10 mouse cellular contexts compared by ENCODE assay signal in genomic region chr6:99971376-99971775, GRCm38 (mm10).
DNase-seq lines count a peak whose midpoint lies in the region; ATAC-seq and TF ChIP-seq lines count a peak whose summit lies in the region.
"Had no signal": no experiment of that assay in that cellular context is flagged by ENCODE, and none has a peak within 500 bp of the region (broad histone marks: within the 10 kb centered on the region; RNA-seq: fewer than 3 reads in every experiment).

No protein-coding gene starts in this region.

- no peak for TF ChIP-seq POLR2A in kidney, adult 2 months (IDR thresholded peaks at IDR 0.05; ENCODE audit: low read depth, low read length)
- TF ChIP-seq POLR2A in thymus, adult 2 months (IDR thresholded peaks at IDR 0.05; ENCODE audit: control insufficient read depth, extremely low read depth, insufficient read depth, low read length, poor library complexity), result no peak

- DNase-seq in kidney, adult 2 months, result no peak
- DNase-seq in kidney, adult 9 months, result no peak
- peak; percentile 84 to 86 for DNase-seq in cerebellum, postnatal 14 days
- peak; percentile 26 to 35 for DNase-seq in left cerebral cortex, adult 2 months (ENCODE audit: extremely low spot score in 1 of 2, low spot score in 2 of 2)
- no peak for DNase-seq in thymus, adult 2 months
- no peak for DNase-seq in embryo, embryonic 11 days

- H3K9me3 ChIP-seq in heart, embryonic 12.5 days (replicated peaks), result no peaks in the 10 kb centered on the region
- H3K9me3 ChIP-seq: embryonic facial prominence, embryonic 15.5 days; limb, embryonic 13.5 days had no signal

- no peaks in the 10 kb centered on the region for H3K4me1 ChIP-seq in kidney, adult 2 months (ENCODE audit: control insufficient read depth, insufficient read depth, low read length)
- peaks cover 16% of the 10 kb centered on the region for H3K4me1 ChIP-seq in heart, embryonic 12.5 days (replicated peaks)
- H3K4me1 ChIP-seq in thymus, adult 2 months (replicated peaks; ENCODE audit: control insufficient read depth, insufficient read depth, low read length), result no peaks in the 10 kb centered on the region; the same call in 1 of the 2 replicates

- H3K4me2 ChIP-seq in heart, embryonic 12.5 days, result no peak overlapping the region
- H3K4me2 ChIP-seq: embryonic facial prominence, embryonic 15.5 days; limb, embryonic 13.5 days had no signal

- no peaks in the 10 kb centered on the region for H3K36me3 ChIP-seq in kidney, adult 2 months (ENCODE audit: control insufficient read depth, insufficient read depth, low read length)
- no peaks in the 10 kb centered on the region for H3K36me3 ChIP-seq in heart, embryonic 12.5 days
- no peaks in the 10 kb centered on the region for H3K36me3 ChIP-seq in thymus, adult 2 months (ENCODE audit: control insufficient read depth, insufficient read depth, low read length)
- H3K36me3 ChIP-seq: embryonic facial prominence, embryonic 15.5 days; limb, embryonic 13.5 days had no signal

- intact Hi-C loops in left cerebral cortex, adult 2 months (cut with DNase I), result no loop called here

- 0 out of 2 replicates have a peak, but pooled peaks have one; percentile 25 for ATAC-seq in heart, embryonic 12.5 days (ENCODE audit: insufficient number of reproducible peaks, low FRiP score)
- no peak for ATAC-seq in monocyte, adult 5-6 weeks (replicated peaks; ENCODE audit: insufficient number of reproducible peaks, low FRiP score, low TSS enrichment, poor library complexity, severe bottlenecking)

- 56% methylated on average over 9 of the region's 9 CpGs for WGBS in kidney, adult 2 months
- 41% methylated on average over 9 of the region's 9 CpGs for WGBS in heart, embryonic 12.5 days
- 88% methylated on average over 9 of the region's 9 CpGs for WGBS in thymus, adult 2 months

- H3K27me3 ChIP-seq in kidney, adult 2 months (replicated peaks; ENCODE audit: control insufficient read depth, insufficient read depth, low read length), result no peaks in the 10 kb centered on the region
- H3K27me3 ChIP-seq in heart, embryonic 12.5 days (replicated peaks), result peaks cover 40% of the 10 kb centered on the region
- no peaks in the 10 kb centered on the region for H3K27me3 ChIP-seq in thymus, adult 2 months (ENCODE audit: control insufficient read depth, insufficient read depth, low read length)

- TF ChIP-seq CTCF in kidney, adult 2 months (conservative IDR thresholded peaks at IDR 0.05; ENCODE audit: insufficient read depth, insufficient read length, low read depth, low read length), result 0 out of 2 replicates have a peak, but pooled peaks have one; percentile 13
- peak; percentile 12; the same call in 1 of the 2 replicates for TF ChIP-seq CTCF in left cerebral cortex, adult 2 months (IDR thresholded peaks at IDR 0.05)
- TF ChIP-seq CTCF in thymus, adult 2 months (IDR thresholded peaks at IDR 0.05; ENCODE audit: borderline replicate concordance, control insufficient read depth, extremely low read depth, insufficient read depth, low read length, poor library complexity), result no peak

- no peak overlapping the region for H3K9ac ChIP-seq in heart, embryonic 12.5 days
- H3K9ac ChIP-seq: embryonic facial prominence, embryonic 15.5 days; limb, embryonic 13.5 days had no signal

- H3K4me3 ChIP-seq in kidney, adult 2 months (ENCODE audit: insufficient read depth, low read depth, low read length), result no peak overlapping the region
- H3K4me3 ChIP-seq in heart, embryonic 12.5 days, result no peak overlapping the region
- H3K4me3 ChIP-seq in left cerebral cortex, adult 2 months, result no peak overlapping the region
- H3K4me3 ChIP-seq in thymus, adult 2 months (ENCODE audit: control insufficient read depth, insufficient read depth, low read length), result no peak overlapping the region
- H3K4me3 ChIP-seq: embryonic facial prominence, embryonic 15.5 days; limb, embryonic 13.5 days had no signal

- no peak overlapping the region for H3K27ac ChIP-seq in kidney, adult 2 months (ENCODE audit: insufficient read depth, low read depth, low read length)
- H3K27ac ChIP-seq in heart, embryonic 12.5 days (ENCODE audit: poor library complexity, severe bottlenecking), result no peak overlapping the region
- no peak overlapping the region for H3K27ac ChIP-seq in left cerebral cortex, adult 2 months
- no peak overlapping the region for H3K27ac ChIP-seq in thymus, adult 2 months (ENCODE audit: control insufficient read depth, insufficient read depth, low read length)
- H3K27ac ChIP-seq: embryonic facial prominence, embryonic 15.5 days; limb, embryonic 13.5 days had no signal

Comparison
In these comparisons a context has a peak if more than half of its experiments do, and no peak if none do; other contexts are left out.
1. DNase-seq: peak in cerebellum, postnatal 14 days (2 of 2) and left cerebral cortex, adult 2 months (2 of 2); none in kidney, adult 2 months (single experiment), kidney, adult 9 months (single experiment), thymus, adult 2 months (single experiment) and embryo, embryonic 11 days (single experiment).